In the genomic region with DNA sequence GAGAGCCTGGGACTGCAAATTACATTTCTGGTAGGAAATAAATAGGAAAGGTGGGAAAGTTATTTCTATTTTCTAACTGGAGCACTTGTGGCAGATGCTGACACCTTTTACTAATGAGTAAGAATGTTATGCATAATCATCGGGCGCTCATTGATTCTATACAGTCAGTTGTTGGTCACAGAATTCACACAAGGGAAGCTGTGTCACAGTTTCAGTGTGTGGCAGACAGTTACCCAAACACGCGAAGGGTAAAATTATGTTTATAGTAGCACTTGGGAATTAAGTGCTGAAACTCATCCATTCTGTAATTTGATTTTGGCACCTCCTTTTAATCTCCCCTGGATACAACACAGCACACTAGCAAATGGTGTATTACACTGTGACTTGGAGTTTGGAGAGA, we compare ENCODE assay signal across 25 mouse cellular contexts.
DNase-seq lines count a peak whose midpoint lies in the region; ATAC-seq lines count a peak whose summit lies in the region.
"Had no signal": no experiment of that assay in that cellular context is flagged by ENCODE, and none has a peak within 500 bp of the region (broad histone marks: within the 10 kb centered on the region; RNA-seq: fewer than 3 reads in every experiment).

No protein-coding gene starts in this region.

- H3K27me3 ChIP-seq in forebrain, embryonic 13.5 days = no peaks in the 10 kb centered on the region
- H3K27me3 ChIP-seq in forebrain, embryonic 10.5 days (ENCODE audit: poor library complexity, severe bottlenecking) = no peaks in the 10 kb centered on the region
- H3K27me3 ChIP-seq in forebrain, embryonic 16.5 days (replicated peaks; ENCODE audit: control insufficient read depth, insufficient read depth, low read length) = no peaks in the 10 kb centered on the region
- H3K27me3 ChIP-seq: embryonic facial prominence, embryonic 12.5 days; embryonic facial prominence, embryonic 15.5 days; heart, embryonic 13.5 days had no signal

- H3K36me3 ChIP-seq in forebrain, embryonic 13.5 days (ENCODE audit: poor library complexity, severe bottlenecking) = no peaks in the 10 kb centered on the region
- no peaks in the 10 kb centered on the region for H3K36me3 ChIP-seq in forebrain, embryonic 10.5 days (replicated peaks)
- H3K36me3 ChIP-seq in forebrain, embryonic 16.5 days (ENCODE audit: control insufficient read depth, insufficient read depth) = no peaks in the 10 kb centered on the region
- H3K36me3 ChIP-seq: embryonic facial prominence, embryonic 12.5 days; embryonic facial prominence, embryonic 15.5 days; heart, embryonic 13.5 days had no signal

- no peak overlapping the region for H3K9ac ChIP-seq in forebrain, embryonic 13.5 days
- H3K9ac ChIP-seq in forebrain, embryonic 16.5 days (replicated peaks; ENCODE audit: low read depth, low read length) = no peak overlapping the region
- H3K9ac ChIP-seq: embryonic facial prominence, embryonic 12.5 days; embryonic facial prominence, embryonic 15.5 days; heart, embryonic 13.5 days; hindbrain, embryonic 14.5 days had no signal

- no peaks in the 10 kb centered on the region for H3K9me3 ChIP-seq in forebrain, embryonic 13.5 days (replicated peaks)
- no peaks in the 10 kb centered on the region for H3K9me3 ChIP-seq in forebrain, embryonic 10.5 days
- no peaks in the 10 kb centered on the region for H3K9me3 ChIP-seq in forebrain, embryonic 16.5 days (ENCODE audit: control insufficient read depth, low read length)
- H3K9me3 ChIP-seq: embryonic facial prominence, embryonic 12.5 days; embryonic facial prominence, embryonic 15.5 days; heart, embryonic 13.5 days had no signal

- H3K4me1 ChIP-seq in forebrain, embryonic 13.5 days = no peaks in the 10 kb centered on the region
- H3K4me1 ChIP-seq in forebrain, embryonic 10.5 days = no peaks in the 10 kb centered on the region
- H3K4me1 ChIP-seq in forebrain, embryonic 16.5 days (replicated peaks; ENCODE audit: control insufficient read depth, insufficient read depth, low read length) = no peaks in the 10 kb centered on the region
- H3K4me1 ChIP-seq: embryonic facial prominence, embryonic 12.5 days; embryonic facial prominence, embryonic 15.5 days; heart, embryonic 13.5 days had no signal

- WGBS in forebrain, embryonic 13.5 days = 74% methylated on average over 4 of the region's 4 CpGs
- WGBS in forebrain, embryonic 10.5 days = 92% methylated on average over 4 of the region's 4 CpGs
- WGBS in forebrain, embryonic 16.5 days = 56% methylated on average over 4 of the region's 4 CpGs

- DNase-seq in forebrain, embryonic 10.5 days (ENCODE audit: extremely low spot score, low spot score) = no peak
- no peak for DNase-seq in frontal cortex, postnatal 25 days (ENCODE audit: low spot score in 2 of 2)
- no peak for DNase-seq in kidney, adult 9 months
- DNase-seq: adrenal gland, adult 8-10 months; adrenal gland, postnatal 25 days; cerebellum, adult 11 months; cerebellum, adult 2 months; cerebellum, adult 9-11 months; cerebellum, postnatal 25 days; gastrocnemius, postnatal 25 days; heart, adult 18-20 months; heart, postnatal 14 days; heart, postnatal 4 days; kidney, adult 18-20 months had no signal

- H3K27ac ChIP-seq in forebrain, embryonic 13.5 days = no peak overlapping the region
- no peak overlapping the region for H3K27ac ChIP-seq in forebrain, embryonic 10.5 days
- no peak overlapping the region for H3K27ac ChIP-seq in forebrain, embryonic 16.5 days (ENCODE audit: low read length)
- H3K27ac ChIP-seq: embryonic facial prominence, embryonic 12.5 days; embryonic facial prominence, embryonic 15.5 days; heart, embryonic 13.5 days; hindbrain, embryonic 14.5 days; hindbrain, postnatal 0 days had no signal

- ATAC-seq in forebrain, embryonic 13.5 days = peak; percentile 89
- ATAC-seq in frontal cortex, adult (ENCODE audit: low TSS enrichment) = peak; percentile 34; the same call in 1 of the 2 replicates
- ATAC-seq in forebrain, embryonic 16.5 days = peak; percentile 94
- ATAC-seq: activated CD4-positive, CD25-positive, alpha-beta regulatory T cell, adult 4 months; hindbrain, postnatal 0 days; inflammation-experienced regulatory T-cells, adult 6 months; intestine, embryonic 16.5 days had no signal

- H3K4me2 ChIP-seq in forebrain, embryonic 13.5 days = no peak overlapping the region
- no peak overlapping the region for H3K4me2 ChIP-seq in forebrain, embryonic 16.5 days (ENCODE audit: low read length)
- H3K4me2 ChIP-seq: embryonic facial prominence, embryonic 12.5 days; embryonic facial prominence, embryonic 15.5 days; heart, embryonic 13.5 days; hindbrain, embryonic 14.5 days had no signal

- no peak overlapping the region for H3K4me3 ChIP-seq in forebrain, embryonic 13.5 days
- no peak overlapping the region for H3K4me3 ChIP-seq in forebrain, embryonic 10.5 days
- H3K4me3 ChIP-seq in forebrain, embryonic 16.5 days (replicated peaks; ENCODE audit: low read length) = no peak overlapping the region
- H3K4me3 ChIP-seq: embryonic facial prominence, embryonic 12.5 days; embryonic facial prominence, embryonic 15.5 days; heart, embryonic 13.5 days had no signal

Comparison
In these comparisons a context has a peak if more than half of its experiments do, and no peak if none do; other contexts are left out.
1. ATAC-seq: peak in every context shown above with its lines; median percentile 94 in forebrain, embryonic 16.5 days; 89 in forebrain, embryonic 13.5 days; 34 in frontal cortex, adult.